Mouse (Mus musculus) intestine, postnatal 0 days (tissue): Measurements from ENCODE around the gene Ablim1. TPM values are rescaled to one million over a fixed set of nuclear protein-coding genes. Genes with fewer than 3 reads are reported as not detected.

Experiments
- ATAC-seq: fragments of 200-750 bp; cut with Nextera tagmentation; 2 replicates; pipeline ENCODE4 v1.8.0; 2017; ENCODE audit warnings: mild to moderate bottlenecking, moderate TSS enrichment, moderate library complexity
- H3K27ac ChIP-seq: fragments of 300-500 bp; sonication (generic); 2 replicates; pipeline ENCODE4 v1.5.1; 2014; ENCODE audit warnings: mild to moderate bottlenecking, low read depth, low read length, moderate library complexity
- H3K27me3 ChIP-seq: fragments of 300-500 bp; sonication (generic); replicated peaks from 2 replicates; pipeline ENCODE4 v1.6.1; 2014; ENCODE audit warnings: low read length, mixed read lengths; ENCODE audit not compliant: control insufficient read depth, insufficient read depth
- H3K36me3 ChIP-seq: fragments of 300-500 bp; sonication (generic); 2 replicates; pipeline ENCODE4 v1.6.1; 2014; ENCODE audit warnings: mild to moderate bottlenecking, moderate library complexity; ENCODE audit not compliant: control insufficient read depth, insufficient read depth
- H3K4me1 ChIP-seq: fragments of 300-500 bp; sonication (generic); replicated peaks from 2 replicates; pipeline ENCODE4 v1.6.1; 2014; ENCODE audit warnings: antibody characterized with exemption, low read length, mixed read lengths; ENCODE audit not compliant: control insufficient read depth, insufficient read depth
- H3K4me2 ChIP-seq: fragments of 300-500 bp; sonication (generic); replicated peaks from 2 replicates; pipeline ENCODE4 v1.6.1; 2014; ENCODE audit warnings: low read depth, mild to moderate bottlenecking, moderate library complexity
- H3K4me3 ChIP-seq: fragments of 300-500 bp; sonication (generic); 2 replicates; pipeline ENCODE4 v1.5.1; 2014; ENCODE audit warnings: low read depth, low read length
- H3K9ac ChIP-seq: fragments of 300-500 bp; sonication (generic); 2 replicates; pipeline ENCODE4 v1.6.1; 2014; ENCODE audit warnings: mild to moderate bottlenecking, low read depth, low read length
- H3K9me3 ChIP-seq: fragments of 300-500 bp; sonication (generic); 2 replicates; pipeline ENCODE4 v1.6.1; 2016; ENCODE audit warnings: mixed run types; ENCODE audit not compliant: control insufficient read depth
- CTCF ChIP-seq: sonication (generic); IDR thresholded peaks from 2 replicates; pipeline ENCODE4 v1.5.1; 2016; ENCODE audit warnings: low read depth, mild to moderate bottlenecking, control low read depth, antibody characterized with exemption, moderate library complexity
- WGBS: fragments of 180-500 bp; shearing (Covaris S2); extraction: QIAGEN DNeasy Blood & Tissue Kit; methylation state at CpG from one replicate; pipeline ENCODE4 v1.1.7; 2014; 5-methylcytosine and 5-hydroxymethylcytosine counted together
- polyA plus RNA-seq: library from polyadenylated mRNA; unstranded; fragments of >200 nt; fragmentation: Nextera tagmentation; extraction: Ambion mirVana; gene quantifications from 2 replicates; pipeline ENCODE4 v1.2.1, GENCODE M21; 2015

Gene Ablim1
- polyA plus RNA-seq, 1 experiment from 2014 or later, result 24.4 TPM

GRCm38 (mm10) chr19:57193382-57193781 is 121.3 kb downstream of the Ablim1 start:
- H3K27me3 ChIP-seq, result no peaks in the 10 kb centered on the region
- H3K4me3 ChIP-seq, result no peak overlapping the region
- no peak for TF ChIP-seq CTCF
- ATAC-seq, result no peak
- H3K36me3 ChIP-seq, result no peaks in the 10 kb centered on the region
- no peak overlapping the region for H3K27ac ChIP-seq
- no peaks in the 10 kb centered on the region; the same call in 1 of the 2 replicates for H3K4me1 ChIP-seq
- H3K9ac ChIP-seq, result no peak overlapping the region
- WGBS, result 84% methylated on average over 12 of the region's 12 CpGs
- H3K9me3 ChIP-seq, result no peaks in the 10 kb centered on the region
- no peak overlapping the region for H3K4me2 ChIP-seq

GRCm38 (mm10) chr19:57191109-57191508 is 123.6 kb downstream of the Ablim1 start:
- no peaks in the 10 kb centered on the region for H3K4me1 ChIP-seq
- no peaks in the 10 kb centered on the region for H3K27me3 ChIP-seq
- WGBS, result 86% methylated on average over 1 of the region's 1 CpGs
- TF ChIP-seq CTCF, result no peak
- no peak overlapping the region for H3K27ac ChIP-seq
- H3K9ac ChIP-seq, result no peak overlapping the region
- no peaks in the 10 kb centered on the region for H3K9me3 ChIP-seq
- ATAC-seq, result no peak
- no peaks in the 10 kb centered on the region for H3K36me3 ChIP-seq
- H3K4me3 ChIP-seq, result no peak overlapping the region
- no peak overlapping the region for H3K4me2 ChIP-seq

DNA sequence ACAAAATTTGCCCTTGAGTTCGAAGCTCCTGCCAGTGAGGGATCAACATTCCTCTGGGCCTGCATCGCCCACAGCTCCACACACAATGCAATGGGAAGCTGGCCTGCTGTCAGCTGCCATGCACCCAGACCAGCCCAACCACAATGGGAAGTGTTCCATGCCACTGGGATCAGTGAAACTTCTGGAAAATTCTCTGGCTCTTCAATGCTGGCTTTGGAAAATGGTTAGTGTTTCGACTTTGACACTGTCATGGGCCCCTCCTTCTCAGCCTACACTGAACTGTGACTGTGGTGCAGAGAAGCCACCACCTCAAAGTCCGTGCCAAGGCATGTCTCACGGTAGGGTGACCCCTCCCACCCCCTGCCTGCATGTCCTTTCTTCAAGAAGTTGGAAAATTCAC is 125.3 kb downstream of the Ablim1 start:
- Histone ChIP-seq H3K36me3 (no peaks in the 10 kb centered on the region), H3K27me3 (no peaks in the 10 kb centered on the region), H3K9ac (no peak overlapping the region), H3K4me1 (no peaks in the 10 kb centered on the region), H3K27ac (no peak overlapping the region), H3K4me2 (no peak overlapping the region), H3K4me3 (no peak overlapping the region), H3K9me3 (no peaks in the 10 kb centered on the region)
- no peak for TF ChIP-seq CTCF
- 70% methylated on average over 5 of the region's 5 CpGs for WGBS
- no peak for ATAC-seq

DNA sequence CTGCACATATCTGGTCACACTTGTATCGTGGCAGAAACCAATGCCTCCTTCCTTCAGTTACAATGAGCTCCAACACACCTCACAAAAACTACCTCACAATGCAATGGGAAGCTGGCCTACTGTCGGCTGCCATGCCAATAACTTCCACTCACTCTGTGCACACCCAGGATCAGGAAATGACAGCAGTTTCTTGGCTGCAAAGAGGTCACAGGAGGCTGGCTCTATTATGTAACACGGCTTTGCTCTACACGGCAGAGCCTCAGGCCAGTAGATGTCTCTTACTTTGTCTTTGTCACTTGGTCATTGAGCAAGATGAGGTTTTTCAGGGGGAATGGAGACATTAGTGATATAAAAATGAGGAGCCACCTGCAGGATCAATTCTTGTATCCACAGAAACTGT is 126.2 kb downstream of the Ablim1 start:
- Histone ChIP-seq H3K36me3 (no peaks in the 10 kb centered on the region), H3K9ac (no peak overlapping the region), H3K9me3 (no peaks in the 10 kb centered on the region), H3K27ac (no peak overlapping the region), H3K4me3 (no peak overlapping the region), H3K27me3 (no peaks in the 10 kb centered on the region), H3K4me1 (no peaks in the 10 kb centered on the region), H3K4me2 (no peak overlapping the region)
- TF ChIP-seq CTCF, result no peak
- no peak for ATAC-seq
- 66% methylated on average over 4 of the region's 4 CpGs for WGBS

DNA sequence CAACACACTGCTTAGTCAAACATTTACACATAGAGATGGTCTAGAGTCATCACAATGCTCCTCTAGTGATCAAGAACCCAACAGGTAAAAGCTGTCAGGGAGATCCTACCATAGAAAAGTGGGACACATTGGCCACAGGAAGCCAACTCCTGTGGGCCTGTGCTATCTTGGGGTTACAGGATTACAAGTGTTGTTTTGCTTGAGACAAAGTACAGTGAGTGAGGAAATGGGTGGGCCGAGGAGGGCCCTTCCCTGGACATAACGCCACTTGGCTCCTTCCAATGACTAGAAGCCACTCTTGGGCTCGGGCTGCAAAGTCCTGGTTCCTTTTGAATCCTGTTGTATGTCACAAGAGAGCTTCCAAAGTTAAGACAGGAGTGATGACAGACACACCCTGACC is 129.7 kb downstream of the Ablim1 start:
- Histone ChIP-seq H3K9me3 (no peaks in the 10 kb centered on the region), H3K27ac (no peak overlapping the region), H3K36me3 (no peaks in the 10 kb centered on the region), H3K27me3 (no peaks in the 10 kb centered on the region), H3K4me3 (no peak overlapping the region), H3K9ac (no peak overlapping the region), H3K4me2 (no peak overlapping the region), H3K4me1 (0 out of 2 replicates have a peak, but pooled peaks cover 3% of the 10 kb centered on the region)
- 64% methylated on average over 3 of the region's 3 CpGs for WGBS
- TF ChIP-seq CTCF, result no peak
- ATAC-seq, result no peak

DNA sequence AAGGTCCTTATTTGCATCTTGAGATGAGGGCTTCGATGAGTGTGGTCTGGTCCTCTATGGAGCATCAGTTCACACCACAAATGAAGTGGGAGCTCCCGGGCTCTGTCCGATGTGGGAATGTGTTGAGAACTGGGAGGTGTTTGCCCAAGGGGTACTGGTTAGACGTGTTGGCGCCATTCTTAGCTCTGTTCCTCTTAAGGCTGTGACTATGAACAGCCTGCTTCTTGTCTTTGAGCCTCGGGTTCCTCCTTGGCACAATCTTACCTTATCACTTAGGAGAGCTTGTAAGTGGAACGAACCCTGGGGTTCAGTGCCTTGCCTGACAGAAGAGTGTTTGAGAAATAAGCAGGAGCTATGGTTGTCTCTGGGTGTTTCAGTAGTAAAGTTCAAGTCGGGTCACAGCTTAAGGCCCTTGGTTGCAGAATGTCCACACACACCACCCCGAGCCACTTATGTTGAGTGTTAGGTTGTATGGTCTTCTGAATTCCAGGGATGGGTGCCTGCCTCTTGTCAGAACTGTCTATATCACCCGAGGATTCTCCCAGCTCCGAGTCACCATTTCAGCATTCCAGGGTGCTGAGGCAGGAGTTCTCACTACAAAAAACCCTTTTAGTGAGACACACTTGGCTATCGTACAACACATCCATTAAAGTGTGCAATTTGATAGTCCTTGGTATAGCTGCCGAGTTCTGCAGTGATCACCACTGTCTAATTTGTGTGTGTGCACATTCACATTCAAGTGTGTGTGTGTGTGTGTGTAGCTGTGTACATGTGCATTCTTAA is 131.6 kb downstream of the Ablim1 start:
- WGBS, result 80% methylated on average over 13 of the region's 13 CpGs
- Histone ChIP-seq H3K4me2 (no peak overlapping the region), H3K9me3 (no peaks in the 10 kb centered on the region), H3K27me3 (no peaks in the 10 kb centered on the region), H3K9ac (no peak overlapping the region), H3K27ac (no peak overlapping the region), H3K36me3 (no peaks in the 10 kb centered on the region), H3K4me1 (0 out of 2 replicates have a peak, but pooled peaks cover 3% of the 10 kb centered on the region), H3K4me3 (no peak overlapping the region)
- no peak for TF ChIP-seq CTCF
- ATAC-seq, result no peak
